Mouse (Mus musculus): ENCODE data around the gene Ago1. TPM values are rescaled to one million over a fixed set of nuclear protein-coding genes. Genes with fewer than 3 reads are reported as not detected.
A peak's percentile ranks its signal among the peaks of the same experiment; 100 is the strongest.

The Ago1 gene
- polyA plus RNA-seq, 1 experiment from 2014 or later: 18.4 TPM

GRCm38 (mm10) chr4:126493416-126493815 lies 25.0 kb upstream of the Ago1 start:
- Histone ChIP-seq H3K9me3 (no peaks in the 10 kb centered on the region), H3K4me1 (no peaks in the 10 kb centered on the region), H3K4me3 (no peak overlapping the region), H3K9ac (no peak overlapping the region), H3K4me2 (replicated peaks) (no peak overlapping the region), H3K27me3 (replicated peaks) (no peaks in the 10 kb centered on the region), H3K27ac (no peak overlapping the region), H3K36me3 (peaks cover 37% of the 10 kb centered on the region)
- 87% methylated on average over 4 of the region's 4 CpGs for WGBS
- no peak for ATAC-seq (ENCODE audit: low FRiP score, low read depth)

GRCm38 (mm10) chr4:126491977-126492376 lies 23.6 kb upstream of the Ago1 start:
- ATAC-seq (ENCODE audit: low FRiP score, low read depth): no peak
- Histone ChIP-seq H3K4me2 (replicated peaks) (no peak overlapping the region), H3K9me3 (no peaks in the 10 kb centered on the region), H3K4me1 (no peaks in the 10 kb centered on the region), H3K4me3 (no peak overlapping the region), H3K36me3 (peaks cover 36% of the 10 kb centered on the region), H3K27ac (no peak overlapping the region), H3K9ac (no peak overlapping the region), H3K27me3 (replicated peaks) (no peaks in the 10 kb centered on the region)
- 58% methylated on average over 5 of the region's 5 CpGs for WGBS

GRCm38 (mm10) chr4:126490726-126491125 lies 22.3 kb upstream of the Ago1 start:
- Histone ChIP-seq H3K36me3 (peaks cover 25% of the 10 kb centered on the region), H3K4me2 (replicated peaks) (no peak overlapping the region), H3K9me3 (no peaks in the 10 kb centered on the region), H3K4me3 (no peak overlapping the region), H3K4me1 (no peaks in the 10 kb centered on the region), H3K9ac (no peak overlapping the region), H3K27me3 (replicated peaks) (no peaks in the 10 kb centered on the region), H3K27ac (no peak overlapping the region)
- no peak for ATAC-seq (ENCODE audit: low FRiP score, low read depth)
- WGBS: 85% methylated on average over 12 of the region's 12 CpGs

- H3K4me1 ChIP-seq: no peaks in the 10 kb centered on the region
- peaks cover 25% of the 10 kb centered on the region for H3K36me3 ChIP-seq
- H3K27me3 ChIP-seq (replicated peaks): no peaks in the 10 kb centered on the region
- WGBS: 87% methylated on average over 5 of the region's 5 CpGs
- no peak overlapping the region for H3K4me3 ChIP-seq
- no peak overlapping the region for H3K27ac ChIP-seq
- no peak for ATAC-seq (ENCODE audit: low FRiP score, low read depth)
- H3K9me3 ChIP-seq: no peaks in the 10 kb centered on the region
- no peak overlapping the region for H3K9ac ChIP-seq
- no peak overlapping the region for H3K4me2 ChIP-seq (replicated peaks)
Observed at GRCm38 (mm10) chr4:126489811-126490210, 21.4 kb upstream of the Ago1 start.

GRCm38 (mm10) chr4:126486217-126486616 lies 17.8 kb upstream of the Ago1 start:
- 73% methylated on average over 1 of the region's 1 CpGs for WGBS
- Histone ChIP-seq H3K27ac (no peak overlapping the region), H3K9ac (no peak overlapping the region), H3K9me3 (no peaks in the 10 kb centered on the region), H3K36me3 (peaks cover 6% of the 10 kb centered on the region; the same call in 1 of the 2 replicates), H3K4me2 (replicated peaks) (no peak overlapping the region), H3K27me3 (replicated peaks) (no peaks in the 10 kb centered on the region), H3K4me1 (no peaks in the 10 kb centered on the region), H3K4me3 (no peak overlapping the region)
- no peak for ATAC-seq (ENCODE audit: low FRiP score, low read depth)

- Histone ChIP-seq H3K4me2 (replicated peaks) (no peak overlapping the region), H3K9me3 (no peaks in the 10 kb centered on the region), H3K4me1 (no peaks in the 10 kb centered on the region), H3K4me3 (no peak overlapping the region), H3K27ac (no peak overlapping the region), H3K9ac (no peak overlapping the region), H3K27me3 (replicated peaks) (no peaks in the 10 kb centered on the region), H3K36me3 (no peaks in the 10 kb centered on the region)
- no peak for ATAC-seq (ENCODE audit: low FRiP score, low read depth)
- 89% methylated on average over 2 of the region's 2 CpGs for WGBS
Observed at GRCm38 (mm10) chr4:126485065-126485464, 16.7 kb upstream of the Ago1 start.

GRCm38 (mm10) chr4:126483874-126484273 lies 15.5 kb upstream of the Ago1 start:
- no peak for ATAC-seq (ENCODE audit: low FRiP score, low read depth)
- no peaks in the 10 kb centered on the region for H3K4me1 ChIP-seq
- no peak overlapping the region for H3K4me2 ChIP-seq (replicated peaks)
- H3K9ac ChIP-seq: no peak overlapping the region
- 87% methylated on average over 3 of the region's 3 CpGs for WGBS
- H3K4me3 ChIP-seq: no peak overlapping the region
- H3K27me3 ChIP-seq (replicated peaks): no peaks in the 10 kb centered on the region
- no peaks in the 10 kb centered on the region for H3K9me3 ChIP-seq
- no peaks in the 10 kb centered on the region for H3K36me3 ChIP-seq
- no peak overlapping the region for H3K27ac ChIP-seq

GRCm38 (mm10) chr4:126482951-126483350 lies 14.6 kb upstream of the Ago1 start:
- ATAC-seq (ENCODE audit: low FRiP score, low read depth): no peak
- Histone ChIP-seq H3K4me1 (no peaks in the 10 kb centered on the region), H3K36me3 (no peaks in the 10 kb centered on the region), H3K27ac (no peak overlapping the region), H3K4me2 (replicated peaks) (no peak overlapping the region), H3K9me3 (no peaks in the 10 kb centered on the region), H3K9ac (no peak overlapping the region), H3K27me3 (replicated peaks) (no peaks in the 10 kb centered on the region), H3K4me3 (no peak overlapping the region)
- WGBS: 85% methylated on average over 12 of the region's 12 CpGs

GRCm38 (mm10) chr4:126481461-126481860 lies 13.1 kb upstream of the Ago1 start:
- Histone ChIP-seq H3K27ac (no peak overlapping the region), H3K27me3 (replicated peaks) (no peaks in the 10 kb centered on the region), H3K36me3 (no peaks in the 10 kb centered on the region), H3K9ac (no peak overlapping the region), H3K4me1 (no peaks in the 10 kb centered on the region), H3K9me3 (no peaks in the 10 kb centered on the region), H3K4me2 (replicated peaks) (no peak overlapping the region), H3K4me3 (no peak overlapping the region)
- ATAC-seq (ENCODE audit: low FRiP score, low read depth): no peak
- 97% methylated on average over 5 of the region's 5 CpGs for WGBS

- H3K4me1 ChIP-seq: no peaks in the 10 kb centered on the region
- no peak for ATAC-seq (ENCODE audit: low FRiP score, low read depth)
- H3K27ac ChIP-seq: no peak overlapping the region
- no peak overlapping the region for H3K9ac ChIP-seq
- no peaks in the 10 kb centered on the region for H3K36me3 ChIP-seq
- no peak overlapping the region for H3K4me3 ChIP-seq
- no peaks in the 10 kb centered on the region for H3K27me3 ChIP-seq (replicated peaks)
- 82% methylated on average over 3 of the region's 3 CpGs for WGBS
- H3K4me2 ChIP-seq (replicated peaks): no peak overlapping the region
- no peaks in the 10 kb centered on the region for H3K9me3 ChIP-seq
Observed at GRCm38 (mm10) chr4:126480288-126480687, 11.9 kb upstream of the Ago1 start.

GRCm38 (mm10) chr4:126473031-126473430 lies 4.6 kb upstream of the Ago1 start:
- 47% methylated on average over 5 of the region's 5 CpGs for WGBS
- no peak for ATAC-seq (ENCODE audit: low FRiP score, low read depth)
- Histone ChIP-seq H3K4me1 (no peaks in the 10 kb centered on the region), H3K4me3 (no peak overlapping the region), H3K4me2 (replicated peaks) (no peak overlapping the region), H3K36me3 (no peaks in the 10 kb centered on the region), H3K9ac (no peak overlapping the region), H3K27ac (no peak overlapping the region), H3K27me3 (replicated peaks) (no peaks in the 10 kb centered on the region), H3K9me3 (no peaks in the 10 kb centered on the region)

GRCm38 (mm10) chr4:126469334-126469733 lies 951 bp upstream of the Ago1 start:
- H3K4me1 ChIP-seq: peaks cover 29% of the 10 kb centered on the region
- 0 out of 2 replicates have a peak overlapping the region, but pooled peaks have one; percentile 93 for H3K27ac ChIP-seq
- no peaks in the 10 kb centered on the region for H3K36me3 ChIP-seq
- no peaks in the 10 kb centered on the region for H3K9me3 ChIP-seq
- H3K4me2 ChIP-seq (replicated peaks): peak overlapping the region; percentile 74; the same call in 1 of the 2 replicates
- H3K9ac ChIP-seq: no peak overlapping the region
- no peak for ATAC-seq (ENCODE audit: low FRiP score, low read depth)
- WGBS: 75% methylated on average over 1 of the region's 1 CpGs
- no peaks in the 10 kb centered on the region for H3K27me3 ChIP-seq (replicated peaks)
- no peak overlapping the region for H3K4me3 ChIP-seq

GRCm38 (mm10) chr4:126468925-126469324 lies 542 bp upstream of the Ago1 start:
- H3K4me3 ChIP-seq: peak overlapping the region; percentile 94; the same call in 1 of the 2 replicates
- 9% methylated on average over 8 of the region's 8 CpGs for WGBS
- peaks cover 34% of the 10 kb centered on the region for H3K4me1 ChIP-seq
- ATAC-seq (ENCODE audit: low FRiP score, low read depth): no peak
- H3K9ac ChIP-seq: peak overlapping the region; percentile 97; the same call in 1 of the 2 replicates
- no peaks in the 10 kb centered on the region for H3K27me3 ChIP-seq (replicated peaks)
- H3K27ac ChIP-seq: peak overlapping the region; percentile 93; the same call in 1 of the 2 replicates
- peak overlapping the region; percentile 74 for H3K4me2 ChIP-seq (replicated peaks)
- no peaks in the 10 kb centered on the region for H3K36me3 ChIP-seq
- no peaks in the 10 kb centered on the region for H3K9me3 ChIP-seq

All from neural tube, embryonic 12.5 days (tissue).